8 mouse cellular contexts compared by ENCODE assay signal in the genomic region with DNA sequence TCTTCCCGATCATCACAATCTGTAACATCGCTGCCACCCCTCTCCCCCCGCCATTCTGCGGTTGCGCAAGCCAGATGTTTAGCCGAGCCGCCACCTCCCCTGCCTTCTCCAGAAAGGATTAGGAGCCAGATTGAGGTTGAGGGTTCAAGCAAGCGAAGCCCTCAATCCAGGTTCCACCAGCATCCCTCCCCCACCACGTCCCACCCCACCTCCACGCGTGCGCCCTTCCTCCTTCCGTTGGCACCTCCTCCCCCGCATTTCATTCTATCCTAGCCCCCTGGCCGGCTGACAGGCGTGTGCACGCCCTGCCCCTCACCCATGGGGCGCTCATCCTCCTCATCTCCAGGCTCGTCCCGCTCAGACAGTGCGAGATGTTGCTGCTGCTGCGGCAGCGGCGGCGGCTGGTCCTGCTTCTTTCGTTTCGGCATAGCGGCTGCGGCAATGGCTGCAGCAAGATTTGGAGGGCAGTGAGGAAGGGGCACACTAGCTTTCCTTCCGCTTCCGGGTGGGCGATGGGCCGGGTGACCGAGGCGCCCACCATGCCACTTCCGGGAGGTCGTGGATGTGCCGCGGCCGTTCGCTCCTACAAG. TPM values are rescaled to one million over a fixed set of nuclear protein-coding genes. Genes with fewer than 3 reads are reported as not detected.
DNase-seq lines count a peak whose midpoint lies in the region; ATAC-seq and TF ChIP-seq lines count a peak whose summit lies in the region.

No protein-coding gene starts in this region.

- peak; percentile 7; the same call in 1 of the 2 replicates for TF ChIP-seq CTCF in midbrain, postnatal 0 days (IDR thresholded peaks at IDR 0.05)

- H3K4me1 ChIP-seq in heart, embryonic 11.5 days (ENCODE audit: control insufficient read depth, insufficient read depth, low read length) = peaks cover 13% of the 10 kb centered on the region
- H3K4me1 ChIP-seq in embryonic facial prominence, embryonic 10.5 days = peaks cover 25% of the 10 kb centered on the region
- peaks cover 26% of the 10 kb centered on the region for H3K4me1 ChIP-seq in hindbrain, embryonic 10.5 days (replicated peaks)
- H3K4me1 ChIP-seq in limb, embryonic 15.5 days = peaks cover 22% of the 10 kb centered on the region
- peaks cover 14% of the 10 kb centered on the region for H3K4me1 ChIP-seq in midbrain, postnatal 0 days (ENCODE audit: insufficient read depth, low read length)

- peak overlapping the region; percentile 90 for H3K4me3 ChIP-seq in heart, embryonic 11.5 days (ENCODE audit: low read depth, low read length)
- peak overlapping the region; percentile 86 for H3K4me3 ChIP-seq in embryonic facial prominence, embryonic 10.5 days
- H3K4me3 ChIP-seq in hindbrain, embryonic 10.5 days = peak overlapping the region; percentile 87
- peak overlapping the region; percentile 94 for H3K4me3 ChIP-seq in limb, embryonic 15.5 days
- H3K4me3 ChIP-seq in midbrain, postnatal 0 days (ENCODE audit: low read depth, low read length) = peak overlapping the region; percentile 89

- peak overlapping the region; percentile 94 for H3K4me2 ChIP-seq in heart, embryonic 11.5 days
- peak overlapping the region; percentile 82 for H3K4me2 ChIP-seq in limb, embryonic 15.5 days
- peak overlapping the region; percentile 67 for H3K4me2 ChIP-seq in midbrain, postnatal 0 days (ENCODE audit: low read depth, low read length, poor library complexity, severe bottlenecking)

- peak; percentile 62 for ATAC-seq in heart, embryonic 11.5 days (replicated peaks; ENCODE audit: insufficient number of reproducible peaks, low FRiP score, low TSS enrichment)
- ATAC-seq in limb, embryonic 15.5 days (ENCODE audit: insufficient number of reproducible peaks, low FRiP score, low TSS enrichment, low read depth) = peak; percentile 72
- ATAC-seq in midbrain, postnatal 0 days (ENCODE audit: low FRiP score) = peak; percentile 88
- no peak for ATAC-seq in monocyte, adult 5-6 weeks (replicated peaks; ENCODE audit: insufficient number of reproducible peaks, low FRiP score, low TSS enrichment, poor library complexity, severe bottlenecking)

- H3K27me3 ChIP-seq in heart, embryonic 11.5 days (ENCODE audit: control insufficient read depth, insufficient read depth, low read length) = no peaks in the 10 kb centered on the region
- H3K27me3 ChIP-seq in embryonic facial prominence, embryonic 10.5 days (replicated peaks; ENCODE audit: low read depth, poor library complexity, severe bottlenecking) = no peaks in the 10 kb centered on the region
- H3K27me3 ChIP-seq in hindbrain, embryonic 10.5 days (ENCODE audit: insufficient read depth, poor library complexity, severe bottlenecking) = no peaks in the 10 kb centered on the region
- H3K27me3 ChIP-seq in limb, embryonic 15.5 days = no peaks in the 10 kb centered on the region
- no peaks in the 10 kb centered on the region for H3K27me3 ChIP-seq in midbrain, postnatal 0 days (ENCODE audit: insufficient read depth, low read length)

- peak overlapping the region; percentile 89 for H3K9ac ChIP-seq in heart, embryonic 11.5 days (ENCODE audit: low read depth, low read length)
- peak overlapping the region; percentile 77 for H3K9ac ChIP-seq in limb, embryonic 15.5 days
- H3K9ac ChIP-seq in midbrain, postnatal 0 days (replicated peaks; ENCODE audit: low read length, poor library complexity, severe bottlenecking) = peak overlapping the region; percentile 88

- H3K36me3 ChIP-seq in heart, embryonic 11.5 days (ENCODE audit: control insufficient read depth, insufficient read depth, low read length) = peaks cover 11% of the 10 kb centered on the region; the same call in 1 of the 2 replicates
- peaks cover 59% of the 10 kb centered on the region for H3K36me3 ChIP-seq in embryonic facial prominence, embryonic 10.5 days (replicated peaks)
- peaks cover 57% of the 10 kb centered on the region for H3K36me3 ChIP-seq in hindbrain, embryonic 10.5 days
- peaks cover 39% of the 10 kb centered on the region for H3K36me3 ChIP-seq in limb, embryonic 15.5 days
- H3K36me3 ChIP-seq in midbrain, postnatal 0 days (ENCODE audit: insufficient read depth, low read length) = peaks cover 21% of the 10 kb centered on the region

- WGBS in heart, embryonic 11.5 days (ENCODE audit: insufficient replicate concordance) = under 1% methylated on average over 41 of the region's 41 CpGs
- under 1% methylated on average over 41 of the region's 41 CpGs for WGBS in embryonic facial prominence, embryonic 10.5 days
- under 1% methylated on average over 41 of the region's 41 CpGs for WGBS in hindbrain, embryonic 10.5 days
- under 1% methylated on average over 41 of the region's 41 CpGs for WGBS in limb, embryonic 15.5 days
- WGBS in midbrain, postnatal 0 days = under 1% methylated on average over 41 of the region's 41 CpGs

- no peak for DNase-seq in heart, adult 11 months
- peak; percentile 77 for DNase-seq in ES-CJ7 (ENCODE audit: low read depth, low spot score)
- DNase-seq in embryonic facial prominence, embryonic 10.5 days (ENCODE audit: low spot score) = peak; percentile 91
- DNase-seq in hindbrain, embryonic 10.5 days (ENCODE audit: low spot score) = peak; percentile 92
- peak; percentile 93 for DNase-seq in midbrain, postnatal 0 days (ENCODE audit: low spot score)

- no peaks in the 10 kb centered on the region for H3K9me3 ChIP-seq in heart, embryonic 11.5 days (replicated peaks; ENCODE audit: control insufficient read depth, low read length)
- no peaks in the 10 kb centered on the region for H3K9me3 ChIP-seq in embryonic facial prominence, embryonic 10.5 days
- H3K9me3 ChIP-seq in hindbrain, embryonic 10.5 days = no peaks in the 10 kb centered on the region
- no peaks in the 10 kb centered on the region for H3K9me3 ChIP-seq in limb, embryonic 15.5 days
- no peaks in the 10 kb centered on the region for H3K9me3 ChIP-seq in midbrain, postnatal 0 days (ENCODE audit: low read length)

- peak overlapping the region; percentile 96 for H3K27ac ChIP-seq in heart, embryonic 11.5 days (ENCODE audit: low read depth, low read length)
- H3K27ac ChIP-seq in embryonic facial prominence, embryonic 10.5 days (replicated peaks) = peak overlapping the region; percentile 95
- H3K27ac ChIP-seq in hindbrain, embryonic 10.5 days = peak overlapping the region; percentile 90
- H3K27ac ChIP-seq in limb, embryonic 15.5 days = peak overlapping the region; percentile 98
- peak overlapping the region; percentile 98 for H3K27ac ChIP-seq in midbrain, postnatal 0 days (ENCODE audit: low read depth, low read length)

RNA-seq across cellular contexts. Expression of a gene that starts 0.7 kb away (rescaled TPM):
- 26.1 and 29.1 TPM in 2 replicates for polyA plus RNA-seq in heart, embryonic 11.5 days (2014; fragmentation: Nextera tagmentation; extraction: Ambion mirVana)
- polyA plus RNA-seq in embryonic facial prominence, embryonic 10.5 days (2016; fragmentation: Nextera tagmentation; extraction: Ambion mirVana) = 61.1 and 62.1 TPM in 2 replicates
- polyA plus RNA-seq in hindbrain, embryonic 10.5 days (2016; fragmentation: Nextera tagmentation; extraction: Ambion mirVana) = 50.5 and 55.2 TPM in 2 replicates
- 53.7 and 60.0 TPM in 2 replicates for polyA plus RNA-seq in limb, embryonic 15.5 days (2015; fragmentation: Nextera tagmentation; extraction: Ambion mirVana)
- 94.9 and 117 TPM in 2 replicates for total RNA-seq in midbrain, postnatal 0 days (2014; rRNA removed)
- 80.8 and 82.8 TPM in 2 replicates for polyA plus RNA-seq in midbrain, postnatal 0 days (2015; fragmentation: Nextera tagmentation; extraction: Ambion mirVana)
- total RNA-seq in monocyte, adult 5-6 weeks (2017) = 23.0 to 44.8 TPM (median 31.8 TPM) in 3 replicates

RNA-seq across cellular contexts. Expression of a gene that starts 1.1 kb away (rescaled TPM):
- polyA plus RNA-seq in heart, embryonic 11.5 days (2014; fragmentation: Nextera tagmentation; extraction: Ambion mirVana) = 17.4 TPM in 2 replicates
- polyA plus RNA-seq in embryonic facial prominence, embryonic 10.5 days (2016; fragmentation: Nextera tagmentation; extraction: Ambion mirVana) = 44.0 and 47.2 TPM in 2 replicates
- 46.1 and 52.0 TPM in 2 replicates for polyA plus RNA-seq in hindbrain, embryonic 10.5 days (2016; fragmentation: Nextera tagmentation; extraction: Ambion mirVana)
- polyA plus RNA-seq in limb, embryonic 15.5 days (2015; fragmentation: Nextera tagmentation; extraction: Ambion mirVana) = 33.8 and 36.0 TPM in 2 replicates
- total RNA-seq in midbrain, postnatal 0 days (2014; rRNA removed) = 43.9 and 57.8 TPM in 2 replicates
- polyA plus RNA-seq in midbrain, postnatal 0 days (2015; fragmentation: Nextera tagmentation; extraction: Ambion mirVana) = 97.0 and 100 TPM in 2 replicates
- 14.8 to 25.6 TPM (median 22.1 TPM) in 3 replicates for total RNA-seq in monocyte, adult 5-6 weeks (2017)

RNA-seq across cellular contexts. Expression of a gene that starts 9.3 kb away (rescaled TPM):
- polyA plus RNA-seq in heart, embryonic 11.5 days (2014; fragmentation: Nextera tagmentation; extraction: Ambion mirVana) = 74.2 and 91.7 TPM in 2 replicates
- 116 and 120 TPM in 2 replicates for polyA plus RNA-seq in embryonic facial prominence, embryonic 10.5 days (2016; fragmentation: Nextera tagmentation; extraction: Ambion mirVana)
- polyA plus RNA-seq in hindbrain, embryonic 10.5 days (2016; fragmentation: Nextera tagmentation; extraction: Ambion mirVana) = 105 and 116 TPM in 2 replicates
- 84.7 and 84.9 TPM in 2 replicates for polyA plus RNA-seq in limb, embryonic 15.5 days (2015; fragmentation: Nextera tagmentation; extraction: Ambion mirVana)
- total RNA-seq in midbrain, postnatal 0 days (2014; rRNA removed) = 61.8 and 67.0 TPM in 2 replicates
- 89.0 and 100 TPM in 2 replicates for polyA plus RNA-seq in midbrain, postnatal 0 days (2015; fragmentation: Nextera tagmentation; extraction: Ambion mirVana)
- total RNA-seq in monocyte, adult 5-6 weeks (2017) = 177 to 254 TPM (median 221 TPM) in 3 replicates

RNA-seq across cellular contexts. Expression of a gene that starts 41.5 kb away (rescaled TPM):
- polyA plus RNA-seq in heart, embryonic 11.5 days (2014; fragmentation: Nextera tagmentation; extraction: Ambion mirVana) = 2.9 and 3.1 TPM in 2 replicates
- 4.8 and 5.0 TPM in 2 replicates for polyA plus RNA-seq in embryonic facial prominence, embryonic 10.5 days (2016; fragmentation: Nextera tagmentation; extraction: Ambion mirVana)
- 4.3 and 4.9 TPM in 2 replicates for polyA plus RNA-seq in hindbrain, embryonic 10.5 days (2016; fragmentation: Nextera tagmentation; extraction: Ambion mirVana)
- 2.8 and 2.9 TPM in 2 replicates for polyA plus RNA-seq in limb, embryonic 15.5 days (2015; fragmentation: Nextera tagmentation; extraction: Ambion mirVana)
- total RNA-seq in midbrain, postnatal 0 days (2014; rRNA removed) = 0.16 and 1.7 TPM in 2 replicates
- 5.3 and 7.2 TPM in 2 replicates for polyA plus RNA-seq in midbrain, postnatal 0 days (2015; fragmentation: Nextera tagmentation; extraction: Ambion mirVana)
- 59.4 to 98.9 TPM (median 63.8 TPM) in 3 replicates for total RNA-seq in monocyte, adult 5-6 weeks (2017)

RNA-seq across cellular contexts. Expression of a gene that starts 53.7 kb away (rescaled TPM):
- 2.0 and 3.1 TPM in 2 replicates for polyA plus RNA-seq in heart, embryonic 11.5 days (2014; fragmentation: Nextera tagmentation; extraction: Ambion mirVana)
- 1.8 and 2.3 TPM in 2 replicates for polyA plus RNA-seq in embryonic facial prominence, embryonic 10.5 days (2016; fragmentation: Nextera tagmentation; extraction: Ambion mirVana)
- polyA plus RNA-seq in hindbrain, embryonic 10.5 days (2016; fragmentation: Nextera tagmentation; extraction: Ambion mirVana) = 4.0 and 4.2 TPM in 2 replicates
- polyA plus RNA-seq in limb, embryonic 15.5 days (2015; fragmentation: Nextera tagmentation; extraction: Ambion mirVana) = 19.2 and 20.4 TPM in 2 replicates
- 6.1 and 9.2 TPM in 2 replicates for total RNA-seq in midbrain, postnatal 0 days (2014; rRNA removed)
- polyA plus RNA-seq in midbrain, postnatal 0 days (2015; fragmentation: Nextera tagmentation; extraction: Ambion mirVana) = 6.4 and 7.3 TPM in 2 replicates
- total RNA-seq in monocyte, adult 5-6 weeks (2017) = 372 to 405 TPM (median 385 TPM) in 3 replicates
